Mouse (Mus musculus): ENCODE measurements around the gene Baz2a. TPM values are rescaled to one million over a fixed set of nuclear protein-coding genes. Genes with fewer than 3 reads are reported as not detected.
"Not testable (repeated sequence)": the region's sequence is repeated elsewhere in the genome, so short reads cannot be mapped to it uniquely, and the experiment has no call there.

The Baz2a gene
- polyA plus RNA-seq, 1 experiment from 2014 or later = 11.0 TPM

DNA sequence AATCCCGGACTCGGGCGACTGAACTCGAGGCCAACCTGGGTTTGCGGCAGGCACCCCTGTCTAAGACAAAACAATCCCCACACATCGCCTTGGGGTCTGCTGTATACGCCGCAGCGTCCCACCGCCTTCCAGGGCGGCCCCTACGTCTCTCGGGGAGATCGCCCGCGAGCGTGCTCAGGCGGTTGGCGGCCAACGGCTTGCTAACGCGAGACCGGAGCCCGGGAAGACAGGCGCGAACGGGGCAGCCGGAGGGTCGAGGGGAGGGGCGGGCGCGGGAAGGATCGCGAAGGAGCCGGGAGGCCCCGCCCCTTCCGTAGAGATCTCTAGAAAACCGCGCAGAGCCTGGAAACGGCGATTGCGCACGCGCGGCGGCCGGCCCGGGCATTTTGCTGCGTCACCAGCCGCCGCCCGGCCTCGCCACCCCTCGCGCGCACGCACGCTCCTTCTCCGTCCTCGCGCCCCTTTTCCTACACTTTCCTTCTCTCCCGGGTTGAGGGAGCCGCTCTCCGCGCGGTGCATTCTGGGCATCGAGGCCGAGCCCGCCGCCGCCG lies 32.7 kb upstream of the Baz2a start, which contains the start of gene Ptges3:
TSS of gene Ptges3 (plus strand) at position 354 of the 551 bp plus-strand sequence.
- ATAC-seq (ENCODE audit: insufficient number of reproducible peaks, low FRiP score, low TSS enrichment, low read depth) = peak; percentile 93
- 1% methylated on average over 70 of the region's 72 CpGs for WGBS
- Histone ChIP-seq H3K9ac (peak within 1 kb of the TSS; percentile 91), H3K27ac (replicated peaks) (peak within 1 kb of the TSS; percentile 97), H3K4me1 (peaks cover 22% of the 10 kb centered on the region), H3K27me3 (no peaks in the 10 kb centered on the region), H3K4me2 (replicated peaks) (peak within 1 kb of the TSS; percentile 78), H3K4me3 (replicated peaks) (peak within 1 kb of the TSS; percentile 86), H3K36me3 (peaks cover 13% of the 10 kb centered on the region), H3K9me3 (replicated peaks) (no peaks in the 10 kb centered on the region)

DNA sequence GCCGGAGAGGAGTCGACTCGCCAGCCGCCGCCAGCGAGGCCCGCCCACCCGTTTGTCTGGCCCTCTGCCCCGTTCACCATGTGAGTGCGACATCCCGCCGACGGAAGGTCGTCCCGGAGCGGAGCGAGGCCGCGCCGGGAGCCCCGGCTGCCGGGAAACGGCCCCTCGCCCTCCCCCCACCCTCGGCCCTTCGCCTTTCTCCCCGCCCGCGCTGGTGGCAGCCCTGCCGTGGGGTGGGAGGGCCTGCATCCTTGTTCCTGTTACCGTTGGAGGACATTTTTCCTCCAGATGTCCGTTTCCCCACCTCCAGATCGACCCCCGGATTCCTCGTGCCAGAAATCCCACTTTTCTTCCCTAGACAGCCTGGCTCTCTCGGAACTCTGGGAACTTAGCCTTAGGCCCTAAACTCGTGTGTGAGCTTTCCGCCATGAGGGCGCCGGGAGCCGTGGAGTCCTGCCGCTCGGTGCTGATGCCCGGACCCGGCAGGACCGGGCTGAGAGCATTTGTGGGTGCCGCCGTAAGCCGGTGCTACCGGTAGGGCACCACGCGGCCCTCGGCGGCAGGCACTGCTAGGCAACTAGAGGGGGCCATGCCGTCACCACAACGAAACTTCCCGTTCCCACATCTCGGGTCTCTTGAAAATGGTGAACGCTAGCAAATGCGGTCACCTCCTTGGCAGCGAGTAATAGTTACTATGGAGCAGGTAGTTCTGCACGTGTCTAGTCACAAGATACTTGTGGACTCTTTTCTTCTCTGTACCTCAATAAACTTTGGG lies 32.0 kb upstream of the Baz2a start:
- ATAC-seq (ENCODE audit: insufficient number of reproducible peaks, low FRiP score, low TSS enrichment, low read depth) = peak; percentile 56
- WGBS = under 1% methylated on average over 58 of the region's 62 CpGs
- Histone ChIP-seq H3K27ac (replicated peaks) (peak overlapping the region; percentile 97), H3K9me3 (replicated peaks) (no peaks in the 10 kb centered on the region), H3K27me3 (no peaks in the 10 kb centered on the region), H3K9ac (peak overlapping the region; percentile 82), H3K4me3 (replicated peaks) (peak overlapping the region; percentile 86), H3K36me3 (peaks cover 17% of the 10 kb centered on the region), H3K4me2 (replicated peaks) (peak overlapping the region; percentile 78), H3K4me1 (peaks cover 26% of the 10 kb centered on the region)

- no peaks in the 10 kb centered on the region for H3K27me3 ChIP-seq
- H3K27ac ChIP-seq (replicated peaks) = no peak overlapping the region
- H3K4me2 ChIP-seq (replicated peaks) = peak overlapping the region; percentile 78
- 78% methylated on average over 5 of the region's 5 CpGs for WGBS
- peak overlapping the region; percentile 86; the same call in 1 of the 2 replicates for H3K4me3 ChIP-seq (replicated peaks)
- H3K4me1 ChIP-seq = peaks cover 26% of the 10 kb centered on the region
- H3K9me3 ChIP-seq (replicated peaks) = no peaks in the 10 kb centered on the region
- no peak overlapping the region for H3K9ac ChIP-seq
- peaks cover 17% of the 10 kb centered on the region for H3K36me3 ChIP-seq
- no peak for ATAC-seq (ENCODE audit: insufficient number of reproducible peaks, low FRiP score, low TSS enrichment, low read depth)
Measured at GRCm38 (mm10) chr10:128061109-128061508, 30.3 kb upstream of the Baz2a start.

- Histone ChIP-seq H3K27ac (replicated peaks) (no peak overlapping the region), H3K9ac (no peak overlapping the region), H3K4me2 (replicated peaks) (no peak overlapping the region), H3K9me3 (replicated peaks) (no peaks in the 10 kb centered on the region), H3K27me3 (no peaks in the 10 kb centered on the region), H3K36me3 (peaks cover 18% of the 10 kb centered on the region), H3K4me3 (replicated peaks) (no peak overlapping the region), H3K4me1 (peaks cover 26% of the 10 kb centered on the region)
- 93% methylated on average over 6 of the region's 6 CpGs for WGBS
- no peak for ATAC-seq (ENCODE audit: insufficient number of reproducible peaks, low FRiP score, low TSS enrichment, low read depth)
Measured at GRCm38 (mm10) chr10:128062221-128062989, 29.0 kb upstream of the Baz2a start.

DNA sequence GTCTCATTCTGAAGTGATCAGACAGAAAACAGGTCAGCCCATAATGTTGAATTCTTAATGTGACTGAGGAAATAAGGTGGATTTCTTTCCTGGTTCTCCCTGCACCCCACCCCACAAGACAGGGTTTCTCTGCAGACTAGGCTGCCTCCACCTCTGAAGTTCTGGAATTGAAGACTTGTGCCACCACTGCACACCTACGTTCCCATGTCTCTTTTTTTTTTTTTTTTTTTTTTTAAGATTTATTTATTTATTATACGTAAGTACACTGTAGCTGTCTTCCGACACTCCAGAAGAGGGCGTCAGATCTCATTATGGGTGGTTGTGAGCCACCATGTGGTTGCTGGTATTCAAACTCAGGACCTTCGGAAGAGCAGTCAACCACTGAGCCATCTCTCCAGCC lies 25.3 kb upstream of the Baz2a start:
- Histone ChIP-seq H3K4me2 (replicated peaks) (no peak overlapping the region), H3K36me3 (peaks cover 38% of the 10 kb centered on the region), H3K27ac (replicated peaks) (no peak overlapping the region), H3K27me3 (no peaks in the 10 kb centered on the region), H3K4me1 (peaks cover 8% of the 10 kb centered on the region; the same call in 1 of the 2 replicates), H3K9ac (no peak overlapping the region), H3K4me3 (replicated peaks) (no peak overlapping the region), H3K9me3 (replicated peaks) (no peaks in the 10 kb centered on the region)
- 82% methylated on average over 5 of the region's 5 CpGs for WGBS
- no peak for ATAC-seq (ENCODE audit: insufficient number of reproducible peaks, low FRiP score, low TSS enrichment, low read depth)

- H3K4me2 ChIP-seq (replicated peaks) = no peak overlapping the region
- H3K27me3 ChIP-seq = no peaks in the 10 kb centered on the region
- no peak overlapping the region for H3K4me3 ChIP-seq (replicated peaks)
- H3K36me3 ChIP-seq = peaks cover 53% of the 10 kb centered on the region
- H3K9me3 ChIP-seq (replicated peaks) = no peaks in the 10 kb centered on the region
- no peak for ATAC-seq (ENCODE audit: insufficient number of reproducible peaks, low FRiP score, low TSS enrichment, low read depth)
- WGBS = 92% methylated on average over 4 of the region's 4 CpGs
- no peak overlapping the region for H3K9ac ChIP-seq
- H3K4me1 ChIP-seq = no peaks in the 10 kb centered on the region
- H3K27ac ChIP-seq (replicated peaks) = no peak overlapping the region
Measured at GRCm38 (mm10) chr10:128069201-128069600, 22.2 kb upstream of the Baz2a start.

DNA sequence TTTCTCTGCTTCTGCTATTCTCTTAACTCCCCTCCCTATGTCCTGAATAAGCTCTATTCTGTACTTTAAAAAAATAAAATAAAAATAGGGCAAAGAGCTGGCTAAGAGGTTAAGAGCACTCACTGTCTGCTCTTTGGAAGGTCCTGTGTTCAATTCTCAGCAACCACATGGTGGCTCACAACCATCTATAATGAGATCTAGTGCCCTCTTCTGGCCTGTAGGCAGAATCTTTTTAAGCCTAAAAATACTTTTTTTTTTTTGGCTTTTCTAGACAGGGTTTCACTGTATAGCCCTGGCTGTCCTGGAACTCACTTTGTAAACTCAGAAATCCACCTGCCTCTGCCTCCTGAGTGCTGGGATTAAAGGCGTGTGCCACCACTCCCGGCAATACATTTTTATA lies 20.9 kb upstream of the Baz2a start:
- not testable (repeated sequence) for H3K4me2 ChIP-seq (replicated peaks); H3K27me3 ChIP-seq; H3K9me3 ChIP-seq (replicated peaks); ATAC-seq (ENCODE audit: insufficient number of reproducible peaks, low FRiP score, low TSS enrichment, low read depth); H3K27ac ChIP-seq (replicated peaks); H3K4me1 ChIP-seq; H3K4me3 ChIP-seq (replicated peaks); H3K9ac ChIP-seq
- 90% methylated on average over 2 of the region's 2 CpGs for WGBS
- peaks cover 56% of the 10 kb centered on the region for H3K36me3 ChIP-seq

DNA sequence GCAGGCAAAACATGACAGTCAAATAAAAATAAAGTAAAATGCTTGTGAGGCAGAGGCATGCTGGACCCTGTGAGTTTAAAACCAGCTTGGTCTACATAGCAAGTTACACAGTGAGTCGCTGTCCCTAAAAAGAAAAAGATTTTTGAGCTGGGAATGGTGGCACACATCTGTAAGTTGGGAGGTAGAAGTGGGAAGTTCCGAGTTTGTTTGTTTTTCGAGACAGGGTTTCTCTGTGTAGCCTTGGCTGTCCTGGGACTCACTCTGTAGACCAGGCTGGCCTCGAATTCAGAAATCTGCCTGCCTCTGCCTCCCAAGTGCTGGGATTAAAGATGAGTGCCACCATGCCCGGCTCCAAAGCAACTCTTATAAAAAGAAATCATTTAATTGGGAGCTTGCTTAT lies 13.1 kb upstream of the Baz2a start:
- H3K9me3 ChIP-seq (replicated peaks); H3K27me3 ChIP-seq; H3K4me3 ChIP-seq (replicated peaks); H3K4me1 ChIP-seq; ATAC-seq (ENCODE audit: insufficient number of reproducible peaks, low FRiP score, low TSS enrichment, low read depth); H3K9ac ChIP-seq; H3K27ac ChIP-seq (replicated peaks); H3K4me2 ChIP-seq (replicated peaks): not testable (repeated sequence)
- WGBS = 78% methylated on average over 5 of the region's 5 CpGs
- H3K36me3 ChIP-seq = peaks cover 28% of the 10 kb centered on the region

GRCm38 (mm10) chr10:128080496-128080895 lies 10.9 kb upstream of the Baz2a start:
- Histone ChIP-seq H3K27ac (replicated peaks) (no peak overlapping the region), H3K27me3 (no peaks in the 10 kb centered on the region), H3K4me3 (replicated peaks) (no peak overlapping the region), H3K9ac (no peak overlapping the region), H3K9me3 (replicated peaks) (no peaks in the 10 kb centered on the region), H3K4me1 (peaks cover 19% of the 10 kb centered on the region), H3K4me2 (replicated peaks) (no peak overlapping the region), H3K36me3 (peaks cover 29% of the 10 kb centered on the region)
- no peak for ATAC-seq (ENCODE audit: insufficient number of reproducible peaks, low FRiP score, low TSS enrichment, low read depth)
- 71% methylated on average over 1 of the region's 1 CpGs for WGBS

GRCm38 (mm10) chr10:128081807-128082476 lies 9.4 kb upstream of the Baz2a start:
- H3K27me3 ChIP-seq = no peaks in the 10 kb centered on the region
- H3K4me1 ChIP-seq = peaks cover 23% of the 10 kb centered on the region
- peak overlapping the region; percentile 69 for H3K4me3 ChIP-seq (replicated peaks)
- 43% methylated on average over 6 of the region's 6 CpGs for WGBS
- peak overlapping the region; percentile 67 for H3K4me2 ChIP-seq (replicated peaks)
- no peaks in the 10 kb centered on the region for H3K9me3 ChIP-seq (replicated peaks)
- peak overlapping the region; percentile 80; the same call in 1 of the 2 replicates for H3K27ac ChIP-seq (replicated peaks)
- no peak for ATAC-seq (ENCODE audit: insufficient number of reproducible peaks, low FRiP score, low TSS enrichment, low read depth)
- peaks cover 39% of the 10 kb centered on the region for H3K36me3 ChIP-seq
- no peak overlapping the region; the same call in 1 of the 2 replicates for H3K9ac ChIP-seq

DNA sequence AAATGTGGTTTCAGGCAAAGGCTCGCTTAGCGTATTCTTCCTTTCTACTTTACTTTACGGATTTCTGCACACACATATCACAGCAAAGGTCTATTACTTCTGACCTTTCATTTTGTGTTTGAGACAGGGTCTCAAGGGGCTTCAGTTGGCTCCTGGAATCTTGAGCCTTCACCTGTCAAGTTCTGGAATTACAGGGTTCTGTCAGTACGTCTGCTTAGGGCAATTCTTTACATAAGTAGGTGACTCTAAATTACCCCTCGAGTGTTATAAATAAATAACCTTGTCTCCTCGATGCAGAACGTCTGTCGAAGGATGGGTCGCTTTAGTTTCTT lies 8.9 kb upstream of the Baz2a start:
- Histone ChIP-seq H3K36me3 (peaks cover 39% of the 10 kb centered on the region), H3K9me3 (replicated peaks) (no peaks in the 10 kb centered on the region), H3K4me3 (replicated peaks) (peak overlapping the region; percentile 69), H3K27me3 (no peaks in the 10 kb centered on the region), H3K4me2 (replicated peaks) (peak overlapping the region; percentile 67), H3K27ac (replicated peaks) (peak overlapping the region; percentile 80), H3K4me1 (peaks cover 23% of the 10 kb centered on the region), H3K9ac (peak overlapping the region; percentile 62)
- 10% methylated on average over 9 of the region's 9 CpGs for WGBS
- ATAC-seq (ENCODE audit: insufficient number of reproducible peaks, low FRiP score, low TSS enrichment, low read depth) = no peak

Measured in embryonic facial prominence, embryonic 15.5 days (tissue).